Mouse (Mus musculus): Measurements from ENCODE around the gene Ssr1. TPM values are rescaled to one million over a fixed set of nuclear protein-coding genes. Genes with fewer than 3 reads are reported as not detected.

Gene Ssr1
- polyA plus RNA-seq, 1 experiment from 2014 or later: 85.8 TPM

GRCm38 (mm10) chr13:37992638-37993371, 1.2 kb downstream of the Ssr1 start:
- H3K27me3 ChIP-seq (ENCODE audit: control insufficient read depth, insufficient read depth, low read length): no peaks in the 10 kb centered on the region
- DNase-seq (ENCODE audit: low spot score): no peak
- peak overlapping the region; percentile 94 for H3K9ac ChIP-seq (ENCODE audit: low read length)
- peak overlapping the region; percentile 96; the same call in 1 of the 2 replicates for H3K27ac ChIP-seq (replicated peaks)
- TF ChIP-seq EP300 (optimal IDR thresholded peaks at IDR 0.05): no peak
- TF ChIP-seq CTCF (IDR thresholded peaks at IDR 0.05; ENCODE audit: low read depth): no peak
- H3K4me1 ChIP-seq (replicated peaks; ENCODE audit: control insufficient read depth, insufficient read depth): no peaks in the 10 kb centered on the region
- H3K4me3 ChIP-seq (ENCODE audit: low read depth, low read length): peak overlapping the region; percentile 99
- H3K4me2 ChIP-seq (replicated peaks; ENCODE audit: low read depth): peak overlapping the region; percentile 70
- ATAC-seq (ENCODE audit: low FRiP score, low TSS enrichment): no peak
- H3K9me3 ChIP-seq (ENCODE audit: control insufficient read depth, low read length): no peaks in the 10 kb centered on the region
- 11% methylated on average over 10 of the region's 10 CpGs for WGBS
- H3K36me3 ChIP-seq (ENCODE audit: control insufficient read depth, insufficient read depth, low read length): peaks cover 13% of the 10 kb centered on the region

GRCm38 (mm10) chr13:37989701-37990100, 4.3 kb downstream of the Ssr1 start:
- Histone ChIP-seq H3K4me2 (replicated peaks; ENCODE audit: low read depth) (no peak overlapping the region), H3K27me3 (ENCODE audit: control insufficient read depth, insufficient read depth, low read length) (no peaks in the 10 kb centered on the region), H3K36me3 (ENCODE audit: control insufficient read depth, insufficient read depth, low read length) (peaks cover 34% of the 10 kb centered on the region), H3K27ac (replicated peaks) (no peak overlapping the region), H3K9me3 (ENCODE audit: control insufficient read depth, low read length) (no peaks in the 10 kb centered on the region), H3K9ac (ENCODE audit: low read length) (no peak overlapping the region), H3K4me3 (ENCODE audit: low read depth, low read length) (no peak overlapping the region), H3K4me1 (replicated peaks; ENCODE audit: control insufficient read depth, insufficient read depth) (no peaks in the 10 kb centered on the region)
- DNase-seq (ENCODE audit: low spot score) (no peak), ATAC-seq (ENCODE audit: low FRiP score, low TSS enrichment) (no peak)
- 93% methylated on average over 8 of the region's 8 CpGs for WGBS
- no peak for TF ChIP-seq CTCF (IDR thresholded peaks at IDR 0.05; ENCODE audit: low read depth)

- peaks cover 46% of the 10 kb centered on the region for H3K36me3 ChIP-seq (ENCODE audit: control insufficient read depth, insufficient read depth, low read length)
- no peaks in the 10 kb centered on the region for H3K9me3 ChIP-seq (ENCODE audit: control insufficient read depth, low read length)
- no peaks in the 10 kb centered on the region for H3K27me3 ChIP-seq (ENCODE audit: control insufficient read depth, insufficient read depth, low read length)
Observed at GRCm38 (mm10) chr13:37986166-37986565, 7.9 kb downstream of the Ssr1 start.

GRCm38 (mm10) chr13:37981063-37981462, 13.0 kb downstream of the Ssr1 start:
- no peak for TF ChIP-seq CTCF (IDR thresholded peaks at IDR 0.05; ENCODE audit: low read depth)
- TF ChIP-seq EP300 (optimal IDR thresholded peaks at IDR 0.05): no peak
- no peak for ATAC-seq (ENCODE audit: low FRiP score, low TSS enrichment)
- Histone ChIP-seq H3K4me3 (ENCODE audit: low read depth, low read length) (no peak overlapping the region), H3K4me1 (replicated peaks; ENCODE audit: control insufficient read depth, insufficient read depth) (no peaks in the 10 kb centered on the region), H3K27me3 (ENCODE audit: control insufficient read depth, insufficient read depth, low read length) (no peaks in the 10 kb centered on the region), H3K4me2 (replicated peaks; ENCODE audit: low read depth) (no peak overlapping the region), H3K36me3 (ENCODE audit: control insufficient read depth, insufficient read depth, low read length) (peaks cover 27% of the 10 kb centered on the region), H3K9ac (ENCODE audit: low read length) (no peak overlapping the region), H3K9me3 (ENCODE audit: control insufficient read depth, low read length) (no peaks in the 10 kb centered on the region), H3K27ac (replicated peaks) (no peak overlapping the region)
- WGBS: 92% methylated on average over 5 of the region's 5 CpGs
- no peak for DNase-seq (ENCODE audit: low spot score)

More at GRCm38 (mm10) chr13:37986166-37986565, 7.9 kb downstream of the Ssr1 start:
- Histone ChIP-seq H3K4me3 (ENCODE audit: low read depth, low read length) (no peak overlapping the region), H3K27ac (replicated peaks) (no peak overlapping the region), H3K4me1 (replicated peaks; ENCODE audit: control insufficient read depth, insufficient read depth) (no peaks in the 10 kb centered on the region), H3K4me2 (replicated peaks; ENCODE audit: low read depth) (no peak overlapping the region), H3K9ac (ENCODE audit: low read length) (no peak overlapping the region)
- ATAC-seq (ENCODE audit: low FRiP score, low TSS enrichment) (no peak), DNase-seq (ENCODE audit: low spot score) (no peak)
- WGBS: 92% methylated on average over 10 of the region's 10 CpGs
- TF ChIP-seq EP300 (optimal IDR thresholded peaks at IDR 0.05): no peak
- no peak for TF ChIP-seq CTCF (IDR thresholded peaks at IDR 0.05; ENCODE audit: low read depth)

GRCm38 (mm10) chr13:37980346-37980745, 13.7 kb downstream of the Ssr1 start:
- Histone ChIP-seq H3K9me3 (ENCODE audit: control insufficient read depth, low read length) (no peaks in the 10 kb centered on the region), H3K36me3 (ENCODE audit: control insufficient read depth, insufficient read depth, low read length) (peaks cover 24% of the 10 kb centered on the region), H3K9ac (ENCODE audit: low read length) (no peak overlapping the region), H3K4me1 (replicated peaks; ENCODE audit: control insufficient read depth, insufficient read depth) (no peaks in the 10 kb centered on the region), H3K4me3 (ENCODE audit: low read depth, low read length) (no peak overlapping the region), H3K4me2 (replicated peaks; ENCODE audit: low read depth) (no peak overlapping the region), H3K27me3 (ENCODE audit: control insufficient read depth, insufficient read depth, low read length) (no peaks in the 10 kb centered on the region), H3K27ac (replicated peaks) (no peak overlapping the region)
- no peak for DNase-seq (ENCODE audit: low spot score)
- TF ChIP-seq CTCF (IDR thresholded peaks at IDR 0.05; ENCODE audit: low read depth) (no peak), EP300 (optimal IDR thresholded peaks at IDR 0.05) (no peak)
- WGBS: 92% methylated on average over 10 of the region's 10 CpGs
- ATAC-seq (ENCODE audit: low FRiP score, low TSS enrichment): no peak

- 91% methylated on average over 12 of the region's 12 CpGs for WGBS
- TF ChIP-seq EP300 (optimal IDR thresholded peaks at IDR 0.05) (no peak), CTCF (IDR thresholded peaks at IDR 0.05; ENCODE audit: low read depth) (no peak)
Observed at GRCm38 (mm10) chr13:37979506-37979905, 14.5 kb downstream of the Ssr1 start.

More at GRCm38 (mm10) chr13:37979506-37979905, 14.5 kb downstream of the Ssr1 start:
- H3K27ac ChIP-seq (replicated peaks): no peak overlapping the region
- H3K4me2 ChIP-seq (replicated peaks; ENCODE audit: low read depth): no peak overlapping the region
- no peak overlapping the region for H3K4me3 ChIP-seq (ENCODE audit: low read depth, low read length)
- H3K4me1 ChIP-seq (replicated peaks; ENCODE audit: control insufficient read depth, insufficient read depth): no peaks in the 10 kb centered on the region
- no peak for DNase-seq (ENCODE audit: low spot score)
- no peak overlapping the region for H3K9ac ChIP-seq (ENCODE audit: low read length)
- H3K27me3 ChIP-seq (ENCODE audit: control insufficient read depth, insufficient read depth, low read length): no peaks in the 10 kb centered on the region
- no peaks in the 10 kb centered on the region for H3K9me3 ChIP-seq (ENCODE audit: control insufficient read depth, low read length)
- H3K36me3 ChIP-seq (ENCODE audit: control insufficient read depth, insufficient read depth, low read length): peaks cover 22% of the 10 kb centered on the region
- no peak for ATAC-seq (ENCODE audit: low FRiP score, low TSS enrichment)
